Mouse (Mus musculus) forebrain, embryonic 12.5 days (tissue): ENCODE measurements around the gene Rims1. TPM values are rescaled to one million over a fixed set of nuclear protein-coding genes. Genes with fewer than 3 reads are reported as not detected.

Experiments
- ATAC-seq: fragments of 200-750 bp; cut with Nextera tagmentation; 2 replicates; pipeline ENCODE4 v1.8.0; 2017; ENCODE audit warnings: moderate TSS enrichment; ENCODE audit not compliant: low FRiP score
- H3K27ac ChIP-seq: fragments of 300-500 bp; sonication (generic); 2 replicates; pipeline ENCODE4 v1.5.1; 2016; ENCODE audit warnings: mild to moderate bottlenecking
- H3K27me3 ChIP-seq: fragments of 300-500 bp; sonication (generic); 2 replicates; pipeline ENCODE4 v1.6.1; 2016; ENCODE audit warnings: mild to moderate bottlenecking
- H3K36me3 ChIP-seq: fragments of 300-500 bp; sonication (generic); replicated peaks from 2 replicates; pipeline ENCODE4 v1.6.1; 2016; ENCODE audit warnings: mild to moderate bottlenecking
- H3K4me1 ChIP-seq: fragments of 300-500 bp; sonication (generic); 2 replicates; pipeline ENCODE4 v1.6.1; 2016
- H3K4me2 ChIP-seq: fragments of 300-500 bp; sonication (generic); 2 replicates; pipeline ENCODE4 v1.6.1; 2016; ENCODE audit warnings: mild to moderate bottlenecking, moderate library complexity
- H3K4me3 ChIP-seq: fragments of 300-500 bp; sonication (generic); replicated peaks from 2 replicates; pipeline ENCODE4 v1.5.1; 2016; ENCODE audit warnings: mild to moderate bottlenecking
- H3K9ac ChIP-seq: fragments of 300-500 bp; sonication (generic); 2 replicates; pipeline ENCODE4 v1.6.1; 2016; ENCODE audit warnings: mild to moderate bottlenecking
- H3K9me3 ChIP-seq: fragments of 300-500 bp; sonication (generic); 2 replicates; pipeline ENCODE4 v1.6.1; 2016
- WGBS: fragments of 180-500 bp; shearing (Covaris S2); methylation state at CpG from one replicate; pipeline ENCODE4 v1.1.7; 2016; 5-methylcytosine and 5-hydroxymethylcytosine counted together
- polyA plus RNA-seq: library from polyadenylated mRNA; unstranded; fragments of >200 nt; fragmentation: Nextera tagmentation; extraction: Ambion mirVana; gene quantifications from 2 replicates; pipeline ENCODE4 v1.2.1, GENCODE M21; 2016

The Rims1 gene
- polyA plus RNA-seq, 1 experiment from 2014 or later = 5.4 TPM

- 89% methylated on average over 2 of the region's 2 CpGs for WGBS
- Histone ChIP-seq H3K36me3 (no peaks in the 10 kb centered on the region), H3K4me1 (no peaks in the 10 kb centered on the region), H3K27ac (no peak overlapping the region), H3K9me3 (no peaks in the 10 kb centered on the region), H3K9ac (no peak overlapping the region), H3K4me3 (no peak overlapping the region), H3K4me2 (no peak overlapping the region), H3K27me3 (no peaks in the 10 kb centered on the region)
- ATAC-seq = no peak
Measured at GRCm38 (mm10) chr1:22254278-22254677, 551.5 kb downstream of the Rims1 start.

- H3K4me3 ChIP-seq = no peak overlapping the region
- H3K4me1 ChIP-seq = no peaks in the 10 kb centered on the region
- ATAC-seq = no peak
- no peaks in the 10 kb centered on the region for H3K36me3 ChIP-seq
- H3K9me3 ChIP-seq = no peaks in the 10 kb centered on the region
- H3K27me3 ChIP-seq = no peaks in the 10 kb centered on the region
- no peak overlapping the region for H3K4me2 ChIP-seq
- no peak overlapping the region for H3K27ac ChIP-seq
- H3K9ac ChIP-seq = no peak overlapping the region
Measured at GRCm38 (mm10) chr1:22252873-22253272, 552.9 kb downstream of the Rims1 start.

- no peaks in the 10 kb centered on the region for H3K4me1 ChIP-seq
- H3K9ac ChIP-seq = no peak overlapping the region
- no peaks in the 10 kb centered on the region for H3K9me3 ChIP-seq
- no peak for ATAC-seq
- H3K4me2 ChIP-seq = no peak overlapping the region
- no peak overlapping the region for H3K27ac ChIP-seq
- H3K27me3 ChIP-seq = no peaks in the 10 kb centered on the region
- H3K4me3 ChIP-seq = no peak overlapping the region
- H3K36me3 ChIP-seq = no peaks in the 10 kb centered on the region
Measured at GRCm38 (mm10) chr1:22248898-22249386, 556.9 kb downstream of the Rims1 start.

- no peak overlapping the region for H3K4me2 ChIP-seq
- H3K4me3 ChIP-seq = no peak overlapping the region
- H3K36me3 ChIP-seq = no peaks in the 10 kb centered on the region
- no peak overlapping the region for H3K9ac ChIP-seq
- ATAC-seq = no peak
- H3K27me3 ChIP-seq = no peaks in the 10 kb centered on the region
- no peaks in the 10 kb centered on the region for H3K9me3 ChIP-seq
- H3K4me1 ChIP-seq = no peaks in the 10 kb centered on the region
- WGBS = 100% methylated on average over 2 of the region's 2 CpGs
- H3K27ac ChIP-seq = no peak overlapping the region
Measured at GRCm38 (mm10) chr1:22245748-22246147, 560.0 kb downstream of the Rims1 start.
